Mouse (Mus musculus) hindbrain, embryonic 14.5 days (tissue): Measurements from ENCODE around the gene Ipo5. TPM values are rescaled to one million over a fixed set of nuclear protein-coding genes. Genes with fewer than 3 reads are reported as not detected.
A peak's percentile ranks its signal among the peaks of the same experiment; 100 is the strongest.

Experiments used
- ATAC-seq: fragments of 200-750 bp; cut with Nextera tagmentation; 2 replicates; pipeline ENCODE4 v1.8.0; 2017; ENCODE audit warnings: moderate number of reproducible peaks, mild to moderate bottlenecking, moderate TSS enrichment, moderate library complexity; ENCODE audit not compliant: low FRiP score
- DNase-seq: peaks from one replicate; pipeline ENCODE4 v3.0.0-alpha.2; 2015; ENCODE audit warnings: low spot score
- H3K27ac ChIP-seq: fragments of 300-500 bp; sonication (generic); 2 replicates; pipeline ENCODE4 v1.5.1; 2014; ENCODE audit warnings: mild to moderate bottlenecking, moderate library complexity
- H3K27me3 ChIP-seq: fragments of 300-500 bp; sonication (generic); 2 replicates; pipeline ENCODE4 v1.6.1; 2014; ENCODE audit warnings: mild to moderate bottlenecking, low read length, mixed read lengths; ENCODE audit not compliant: control insufficient read depth, insufficient read depth
- H3K36me3 ChIP-seq: fragments of 300-500 bp; sonication (generic); replicated peaks from 2 replicates; pipeline ENCODE4 v1.6.1; 2014; ENCODE audit not compliant: control insufficient read depth, insufficient read depth
- H3K4me1 ChIP-seq: fragments of 300-500 bp; sonication (generic); replicated peaks from 2 replicates; pipeline ENCODE4 v1.6.1; 2014; ENCODE audit warnings: antibody characterized with exemption, low read length, mixed read lengths; ENCODE audit not compliant: control insufficient read depth, insufficient read depth
- H3K4me2 ChIP-seq: fragments of 300-500 bp; sonication (generic); replicated peaks from 2 replicates; pipeline ENCODE4 v1.6.1; 2014; ENCODE audit warnings: mild to moderate bottlenecking, moderate library complexity
- H3K4me3 ChIP-seq: fragments of 300-500 bp; sonication (generic); replicated peaks from 2 replicates; pipeline ENCODE4 v1.5.1; 2014; ENCODE audit warnings: mild to moderate bottlenecking, low read length
- H3K9ac ChIP-seq: fragments of 300-500 bp; sonication (generic); 2 replicates; pipeline ENCODE4 v1.6.1; 2014
- H3K9me3 ChIP-seq: fragments of 300-500 bp; sonication (generic); 2 replicates; pipeline ENCODE4 v1.6.1; 2016; ENCODE audit warnings: low read length; ENCODE audit not compliant: control insufficient read depth
- WGBS: fragments of 180-500 bp; shearing (Covaris S2); extraction: QIAGEN DNeasy Blood & Tissue Kit; methylation state at CpG from one replicate; pipeline ENCODE4 v1.1.7; 2014; 5-methylcytosine and 5-hydroxymethylcytosine counted together
- polyA plus RNA-seq: library from polyadenylated mRNA; unstranded; fragments of >200 nt; fragmentation: Nextera tagmentation; extraction: Ambion mirVana; gene quantifications from 2 replicates; pipeline ENCODE4 v1.2.1, GENCODE M21; 2014

Ipo5 gene
- 72.4 and 81.7 TPM in 2 replicates for polyA plus RNA-seq

GRCm38 (mm10) chr14:120910733-120911324 is at the start of gene Ipo5:
Gene Ipo5, plus strand, starts transcription at chr14:120911224.
- DNase-seq (peak; percentile 96), ATAC-seq (peak; percentile 95)
- under 1% methylated on average over 50 of the region's 83 CpGs for WGBS
- H3K4me1 ChIP-seq, result peaks cover 13% of the 10 kb centered on the region
- no peaks in the 10 kb centered on the region for H3K9me3 ChIP-seq
- peak within 1 kb of the TSS; percentile 87 for H3K4me2 ChIP-seq
- no peaks in the 10 kb centered on the region for H3K27me3 ChIP-seq
- H3K36me3 ChIP-seq, result no peaks in the 10 kb centered on the region
- H3K4me3 ChIP-seq, result peak within 1 kb of the TSS; percentile 53
- peak within 1 kb of the TSS; percentile 67 for H3K9ac ChIP-seq
- H3K27ac ChIP-seq, result peak within 1 kb of the TSS; percentile 94

GRCm38 (mm10) chr14:120863205-120863604 is 47.8 kb upstream of the Ipo5 start:
- DNase-seq, result no peak
- H3K4me1 ChIP-seq, result no peaks in the 10 kb centered on the region
- 92% methylated on average over 3 of the region's 3 CpGs for WGBS
- no peak overlapping the region for H3K4me3 ChIP-seq
- H3K27me3 ChIP-seq, result no peaks in the 10 kb centered on the region
- H3K9ac ChIP-seq, result no peak overlapping the region
- H3K27ac ChIP-seq, result no peak overlapping the region
- peaks cover 5% of the 10 kb centered on the region for H3K9me3 ChIP-seq
- ATAC-seq, result no peak
- H3K36me3 ChIP-seq, result no peaks in the 10 kb centered on the region
- no peak overlapping the region for H3K4me2 ChIP-seq

GRCm38 (mm10) chr14:120864896-120865295 is 46.1 kb upstream of the Ipo5 start:
- no peak for ATAC-seq
- Histone ChIP-seq H3K27me3 (no peaks in the 10 kb centered on the region), H3K4me2 (no peak overlapping the region), H3K9me3 (no peaks in the 10 kb centered on the region), H3K36me3 (no peaks in the 10 kb centered on the region), H3K9ac (no peak overlapping the region), H3K4me1 (no peaks in the 10 kb centered on the region), H3K4me3 (no peak overlapping the region), H3K27ac (no peak overlapping the region)
- no peak for DNase-seq
- WGBS, result 85% methylated on average over 4 of the region's 4 CpGs

- Histone ChIP-seq H3K4me1 (no peaks in the 10 kb centered on the region), H3K27me3 (no peaks in the 10 kb centered on the region), H3K36me3 (no peaks in the 10 kb centered on the region), H3K27ac (no peak overlapping the region), H3K4me3 (no peak overlapping the region), H3K9ac (no peak overlapping the region), H3K4me2 (no peak overlapping the region), H3K9me3 (no peaks in the 10 kb centered on the region)
- ATAC-seq, result no peak
- no peak for DNase-seq
- 96% methylated on average over 8 of the region's 8 CpGs for WGBS
Measured at GRCm38 (mm10) chr14:120866573-120866972, 44.5 kb upstream of the Ipo5 start.

- no peak for DNase-seq
- H3K9me3 ChIP-seq, result no peaks in the 10 kb centered on the region
- 81% methylated on average over 5 of the region's 5 CpGs for WGBS
- no peak for ATAC-seq
- no peaks in the 10 kb centered on the region for H3K4me1 ChIP-seq
- H3K4me3 ChIP-seq, result no peak overlapping the region
- no peaks in the 10 kb centered on the region for H3K36me3 ChIP-seq
- no peaks in the 10 kb centered on the region for H3K27me3 ChIP-seq
- no peak overlapping the region for H3K9ac ChIP-seq
- H3K27ac ChIP-seq, result no peak overlapping the region
- no peak overlapping the region for H3K4me2 ChIP-seq
Measured at GRCm38 (mm10) chr14:120867121-120867520, 43.9 kb upstream of the Ipo5 start.

GRCm38 (mm10) chr14:120868494-120868893 is 42.5 kb upstream of the Ipo5 start:
- Histone ChIP-seq H3K9ac (no peak overlapping the region), H3K9me3 (no peaks in the 10 kb centered on the region), H3K36me3 (no peaks in the 10 kb centered on the region), H3K4me2 (no peak overlapping the region), H3K27ac (no peak overlapping the region), H3K4me3 (no peak overlapping the region), H3K27me3 (no peaks in the 10 kb centered on the region), H3K4me1 (no peaks in the 10 kb centered on the region)
- DNase-seq, result no peak
- WGBS, result 59% methylated on average over 8 of the region's 8 CpGs
- peak; percentile 51; the same call in 1 of the 2 replicates for ATAC-seq

- 50% methylated on average over 5 of the region's 5 CpGs for WGBS
- ATAC-seq, result no peak
Measured at GRCm38 (mm10) chr14:120870736-120871135, 40.3 kb upstream of the Ipo5 start.

GRCm38 (mm10) chr14:120874397-120874796 is 36.6 kb upstream of the Ipo5 start:
- DNase-seq (no peak), ATAC-seq (no peak)
- H3K4me3 ChIP-seq, result no peak overlapping the region
- no peak overlapping the region for H3K4me2 ChIP-seq
- H3K36me3 ChIP-seq, result no peaks in the 10 kb centered on the region
- H3K27me3 ChIP-seq, result no peaks in the 10 kb centered on the region
- H3K4me1 ChIP-seq, result no peaks in the 10 kb centered on the region
- no peak overlapping the region for H3K27ac ChIP-seq
- H3K9me3 ChIP-seq, result no peaks in the 10 kb centered on the region
- 91% methylated on average over 7 of the region's 7 CpGs for WGBS
- no peak overlapping the region for H3K9ac ChIP-seq

More at GRCm38 (mm10) chr14:120870736-120871135, 40.3 kb upstream of the Ipo5 start:
- Histone ChIP-seq H3K27me3 (no peaks in the 10 kb centered on the region), H3K4me1 (no peaks in the 10 kb centered on the region), H3K36me3 (no peaks in the 10 kb centered on the region), H3K4me3 (no peak overlapping the region), H3K9ac (no peak overlapping the region), H3K27ac (no peak overlapping the region), H3K9me3 (no peaks in the 10 kb centered on the region), H3K4me2 (no peak overlapping the region)
- DNase-seq, result no peak

- Histone ChIP-seq H3K4me1 (no peaks in the 10 kb centered on the region), H3K9me3 (no peaks in the 10 kb centered on the region), H3K27me3 (no peaks in the 10 kb centered on the region), H3K4me2 (no peak overlapping the region), H3K4me3 (no peak overlapping the region), H3K9ac (no peak overlapping the region), H3K36me3 (no peaks in the 10 kb centered on the region), H3K27ac (no peak overlapping the region)
- DNase-seq, result no peak
- ATAC-seq, result no peak
- WGBS, result 75% methylated on average over 9 of the region's 9 CpGs
Measured at GRCm38 (mm10) chr14:120875144-120875543, 35.9 kb upstream of the Ipo5 start.
